Mouse (Mus musculus): ENCODE data around the gene Papola.

The Papola gene

GRCm38 (mm10) chr12:105875112-105875511 lies 90.6 kb downstream of the Papola start:
- TF ChIP-seq CTCF (conservative IDR thresholded peaks at IDR 0.05; ENCODE audit: low read length) (no peak), NANOG (IDR thresholded peaks at IDR 0.05; ENCODE audit: borderline replicate concordance, low read length) (no peak), POU5F1 (IDR thresholded peaks at IDR 0.05; ENCODE audit: borderline replicate concordance, low read length) (no peak)
- Histone ChIP-seq H3K36me3 (ENCODE audit: insufficient read depth, low read length) (no peaks in the 10 kb centered on the region), H3K9me3 (ENCODE audit: low read length) (no peaks in the 10 kb centered on the region), H3K4me1 (replicated peaks; ENCODE audit: low read depth, low read length) (peaks cover 47% of the 10 kb centered on the region), H3K4me3 (replicated peaks; ENCODE audit: low read length) (0 out of 2 replicates have a peak overlapping the region, but pooled peaks have one; percentile 10), H3K27me3 (ENCODE audit: insufficient read depth, low read length) (peaks cover 54% of the 10 kb centered on the region)

- H3K9me3 ChIP-seq (ENCODE audit: low read length), result no peaks in the 10 kb centered on the region
- no peak for TF ChIP-seq POU5F1 (IDR thresholded peaks at IDR 0.05; ENCODE audit: borderline replicate concordance, low read length)
- no peak for TF ChIP-seq CTCF (conservative IDR thresholded peaks at IDR 0.05; ENCODE audit: low read length)
- TF ChIP-seq NANOG (IDR thresholded peaks at IDR 0.05; ENCODE audit: borderline replicate concordance, low read length), result no peak
- H3K27me3 ChIP-seq (ENCODE audit: insufficient read depth, low read length), result peaks cover 48% of the 10 kb centered on the region
- H3K36me3 ChIP-seq (ENCODE audit: insufficient read depth, low read length), result no peaks in the 10 kb centered on the region
- H3K4me1 ChIP-seq (replicated peaks; ENCODE audit: low read depth, low read length), result peaks cover 41% of the 10 kb centered on the region
- H3K4me3 ChIP-seq (replicated peaks; ENCODE audit: low read length), result peak overlapping the region; percentile 63
Measured at GRCm38 (mm10) chr12:105876521-105876920, 92.0 kb downstream of the Papola start.

- Histone ChIP-seq H3K9me3 (ENCODE audit: low read length) (no peaks in the 10 kb centered on the region), H3K4me3 (replicated peaks; ENCODE audit: low read length) (peak overlapping the region; percentile 63), H3K27me3 (ENCODE audit: insufficient read depth, low read length) (peaks cover 44% of the 10 kb centered on the region), H3K36me3 (ENCODE audit: insufficient read depth, low read length) (no peaks in the 10 kb centered on the region), H3K4me1 (replicated peaks; ENCODE audit: low read depth, low read length) (peaks cover 41% of the 10 kb centered on the region)
- no peak for TF ChIP-seq NANOG (IDR thresholded peaks at IDR 0.05; ENCODE audit: borderline replicate concordance, low read length)
- no peak for TF ChIP-seq CTCF (conservative IDR thresholded peaks at IDR 0.05; ENCODE audit: low read length)
- TF ChIP-seq POU5F1 (IDR thresholded peaks at IDR 0.05; ENCODE audit: borderline replicate concordance, low read length), result no peak
Measured at GRCm38 (mm10) chr12:105876931-105877330, 92.4 kb downstream of the Papola start.

GRCm38 (mm10) chr12:105878746-105879145 lies 94.3 kb downstream of the Papola start:
- TF ChIP-seq NANOG (IDR thresholded peaks at IDR 0.05; ENCODE audit: borderline replicate concordance, low read length), result no peak
- no peak for TF ChIP-seq CTCF (conservative IDR thresholded peaks at IDR 0.05; ENCODE audit: low read length)
- TF ChIP-seq POU5F1 (IDR thresholded peaks at IDR 0.05; ENCODE audit: borderline replicate concordance, low read length), result no peak
- Histone ChIP-seq H3K27me3 (ENCODE audit: insufficient read depth, low read length) (peaks cover 43% of the 10 kb centered on the region), H3K36me3 (ENCODE audit: insufficient read depth, low read length) (no peaks in the 10 kb centered on the region), H3K4me1 (replicated peaks; ENCODE audit: low read depth, low read length) (peaks cover 39% of the 10 kb centered on the region), H3K4me3 (replicated peaks; ENCODE audit: low read length) (no peak overlapping the region), H3K9me3 (ENCODE audit: low read length) (no peaks in the 10 kb centered on the region)

GRCm38 (mm10) chr12:105883799-105884514 lies 99.5 kb downstream of the Papola start:
- peaks cover 16% of the 10 kb centered on the region for H3K4me1 ChIP-seq (replicated peaks; ENCODE audit: low read depth, low read length)
- no peak for TF ChIP-seq CTCF (conservative IDR thresholded peaks at IDR 0.05; ENCODE audit: low read length)
- no peak for TF ChIP-seq POU5F1 (IDR thresholded peaks at IDR 0.05; ENCODE audit: borderline replicate concordance, low read length)
- no peak for TF ChIP-seq NANOG (IDR thresholded peaks at IDR 0.05; ENCODE audit: borderline replicate concordance, low read length)
- H3K27me3 ChIP-seq (ENCODE audit: insufficient read depth, low read length), result peaks cover 22% of the 10 kb centered on the region
- H3K36me3 ChIP-seq (ENCODE audit: insufficient read depth, low read length), result no peaks in the 10 kb centered on the region
- no peaks in the 10 kb centered on the region for H3K9me3 ChIP-seq (ENCODE audit: low read length)
- 0 out of 2 replicates have a peak overlapping the region, but pooled peaks have one; percentile 27 for H3K4me3 ChIP-seq (replicated peaks; ENCODE audit: low read length)

GRCm38 (mm10) chr12:105884515-105885323 lies 100.2 kb downstream of the Papola start:
- Histone ChIP-seq H3K4me3 (replicated peaks; ENCODE audit: low read length) (peak overlapping the region; percentile 27; the same call in 1 of the 2 replicates), H3K9me3 (ENCODE audit: low read length) (no peaks in the 10 kb centered on the region), H3K36me3 (ENCODE audit: insufficient read depth, low read length) (no peaks in the 10 kb centered on the region), H3K4me1 (replicated peaks; ENCODE audit: low read depth, low read length) (peaks cover 11% of the 10 kb centered on the region), H3K27me3 (ENCODE audit: insufficient read depth, low read length) (peaks cover 22% of the 10 kb centered on the region)
- TF ChIP-seq NANOG (IDR thresholded peaks at IDR 0.05; ENCODE audit: borderline replicate concordance, low read length) (no peak), CTCF (conservative IDR thresholded peaks at IDR 0.05; ENCODE audit: low read length) (no peak), POU5F1 (IDR thresholded peaks at IDR 0.05; ENCODE audit: borderline replicate concordance, low read length) (no peak)

Measured in E14TG2a.4 (cell line).